Mouse (Mus musculus): Measurements from ENCODE around the gene Gm49394.

DNA sequence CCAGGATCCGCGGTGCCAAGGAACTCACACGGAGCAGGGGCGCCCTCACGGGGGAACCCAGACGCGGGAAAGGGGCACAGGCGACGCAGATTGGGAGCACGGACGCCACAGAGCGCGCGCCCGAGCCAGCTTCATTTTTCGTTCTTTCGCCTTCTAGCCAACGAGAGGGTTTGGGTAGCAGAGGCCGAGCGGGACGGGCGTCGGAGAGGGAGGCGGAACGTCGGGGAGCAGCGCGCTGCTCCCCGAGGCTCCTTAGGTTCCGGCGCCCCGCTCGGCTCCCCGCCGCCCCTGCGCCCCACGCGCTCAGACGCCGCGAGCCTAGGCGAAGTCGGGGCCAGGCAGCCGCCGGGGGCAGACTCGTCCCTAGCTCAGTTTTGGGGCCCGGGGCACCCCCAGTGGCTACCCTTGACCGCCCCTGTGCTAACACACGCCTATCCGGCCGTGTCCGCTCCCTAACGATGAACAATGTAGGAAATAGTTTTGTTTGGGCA, 5.8 kb downstream of the Gm49394 start:
- TF ChIP-seq POLR2A (IDR thresholded peaks at IDR 0.05; ENCODE audit: insufficient read depth, low read depth, low read length) (no peak), CTCF (IDR thresholded peaks at IDR 0.05) (no peak), EP300 (IDR thresholded peaks at IDR 0.05; ENCODE audit: insufficient read depth, low read depth, low read length) (no peak)
